Mouse (Mus musculus) right cerebral cortex, postnatal 36 days (tissue): ENCODE data around the gene Sec14l1.
A peak's percentile ranks its signal among the peaks of the same experiment; 100 is the strongest.

Source experiments
- DNase-seq, 2 experiments: peaks; one replicate each; pipeline ENCODE4 v3.0.0; 2022; ENCODE audit warnings: low spot score in 2 of 2, mixed read lengths in 1 of 2

Gene Sec14l1

GRCm38 (mm10) chr11:117127931-117128548 lies 13.1 kb downstream of the Sec14l1 start:
- DNase-seq, result no peak

GRCm38 (mm10) chr11:117129473-117129872 lies 14.5 kb downstream of the Sec14l1 start:
- DNase-seq, result no peak

- DNase-seq, result no peak
These were observed 15.1 kb downstream of the Sec14l1 start for GRCm38 (mm10) chr11:117130068-117130467.

- DNase-seq, result no peak
These were observed 15.9 kb downstream of the Sec14l1 start for GRCm38 (mm10) chr11:117130888-117131287.

- no peak for DNase-seq
These were observed 16.5 kb downstream of the Sec14l1 start for GRCm38 (mm10) chr11:117131450-117131849.

DNA sequence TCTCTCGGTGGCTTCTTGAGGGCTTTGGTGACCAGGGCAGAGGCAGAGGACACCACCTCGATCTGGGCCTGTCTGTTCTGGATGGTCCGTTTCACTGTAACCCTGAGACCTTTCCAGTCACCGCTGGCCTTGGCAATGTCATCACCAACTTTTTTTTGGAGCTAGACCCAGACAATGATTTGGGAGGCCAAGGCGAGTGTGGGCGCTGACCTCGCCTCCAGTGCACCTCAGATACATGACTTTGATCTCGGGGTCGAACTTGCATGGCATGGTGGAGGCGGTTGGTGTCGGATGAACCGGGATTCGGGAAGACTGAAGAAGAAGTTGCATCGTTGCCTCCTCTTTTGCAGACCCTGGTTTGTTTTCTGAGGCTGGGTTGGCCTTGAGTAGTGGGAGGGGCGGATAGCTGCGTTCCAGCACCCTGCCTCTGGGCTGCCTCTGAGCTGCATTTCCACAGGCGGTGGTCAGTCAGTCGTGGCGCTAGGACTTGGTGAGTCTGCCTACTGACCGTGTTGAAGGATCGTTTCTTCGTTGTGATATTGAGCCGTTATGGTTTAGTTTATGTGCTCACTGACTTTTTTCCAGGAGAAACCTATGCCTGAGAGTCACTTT lies 19.9 kb downstream of the Sec14l1 start:
- DNase-seq, result no peak

DNA sequence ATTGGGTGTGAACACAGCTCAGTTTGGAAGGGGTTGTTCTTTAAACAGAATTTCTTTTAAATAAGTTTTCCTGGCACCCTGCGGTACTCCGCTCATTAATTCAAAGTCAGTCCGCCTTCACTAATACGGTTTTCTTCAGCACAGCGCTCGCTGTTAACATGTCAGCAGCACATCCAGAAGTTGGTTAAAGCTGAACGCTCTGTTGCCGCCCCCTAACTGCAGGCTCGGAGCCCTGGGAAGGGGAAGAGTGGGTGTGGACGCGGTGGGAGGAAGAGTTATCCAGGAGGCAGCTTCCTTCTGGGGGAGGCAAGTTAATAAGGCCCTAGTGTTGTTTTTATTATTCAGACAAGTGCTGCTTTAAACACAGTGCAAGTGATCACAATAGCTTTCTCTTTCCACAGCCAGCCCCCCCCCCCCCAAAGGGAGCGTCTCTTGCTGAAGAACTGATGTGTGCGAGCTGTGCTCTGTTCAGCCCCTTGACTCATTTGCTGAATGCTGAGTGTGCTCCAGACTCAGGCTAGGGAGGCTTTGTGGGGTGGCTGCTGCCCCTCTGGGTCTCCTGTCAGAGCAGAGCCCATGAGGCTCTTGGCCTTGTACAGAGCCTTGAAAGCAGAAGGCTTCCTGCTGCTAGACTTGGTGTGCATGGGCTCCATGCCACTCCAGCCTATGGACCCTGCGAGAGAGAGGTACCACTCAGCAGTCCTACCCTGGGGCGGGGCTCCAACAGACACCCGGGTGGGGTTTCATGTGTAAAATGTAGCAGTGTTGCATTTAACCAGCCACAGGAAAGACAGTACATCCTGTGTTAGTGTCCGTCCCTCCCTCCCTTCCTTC lies 20.7 kb downstream of the Sec14l1 start:
- DNase-seq, result peak in 1 of 2 experiments; percentile 67

DNA sequence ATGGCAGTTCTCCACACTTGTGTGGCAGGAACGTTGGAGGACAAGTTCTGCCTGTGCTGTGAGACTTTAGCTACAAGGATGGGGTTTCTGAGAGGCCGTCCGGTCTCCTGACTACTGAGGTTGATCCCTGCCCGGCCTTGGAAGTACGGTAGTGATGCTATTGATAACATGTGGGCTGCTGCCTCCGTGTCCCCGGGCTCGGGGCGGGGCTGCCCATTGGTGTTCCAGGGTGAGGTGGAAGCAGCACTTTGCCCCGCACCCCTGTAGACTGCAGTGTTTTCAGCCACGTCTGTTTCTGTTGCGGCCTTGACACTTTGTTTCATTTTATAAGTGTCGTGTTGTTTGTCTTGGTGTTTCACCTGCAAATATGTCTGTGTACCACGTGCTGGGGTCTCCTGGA lies 21.9 kb downstream of the Sec14l1 start:
- no peak for DNase-seq

GRCm38 (mm10) chr11:117138213-117138761 lies 23.3 kb downstream of the Sec14l1 start:
- no peak for DNase-seq

DNA sequence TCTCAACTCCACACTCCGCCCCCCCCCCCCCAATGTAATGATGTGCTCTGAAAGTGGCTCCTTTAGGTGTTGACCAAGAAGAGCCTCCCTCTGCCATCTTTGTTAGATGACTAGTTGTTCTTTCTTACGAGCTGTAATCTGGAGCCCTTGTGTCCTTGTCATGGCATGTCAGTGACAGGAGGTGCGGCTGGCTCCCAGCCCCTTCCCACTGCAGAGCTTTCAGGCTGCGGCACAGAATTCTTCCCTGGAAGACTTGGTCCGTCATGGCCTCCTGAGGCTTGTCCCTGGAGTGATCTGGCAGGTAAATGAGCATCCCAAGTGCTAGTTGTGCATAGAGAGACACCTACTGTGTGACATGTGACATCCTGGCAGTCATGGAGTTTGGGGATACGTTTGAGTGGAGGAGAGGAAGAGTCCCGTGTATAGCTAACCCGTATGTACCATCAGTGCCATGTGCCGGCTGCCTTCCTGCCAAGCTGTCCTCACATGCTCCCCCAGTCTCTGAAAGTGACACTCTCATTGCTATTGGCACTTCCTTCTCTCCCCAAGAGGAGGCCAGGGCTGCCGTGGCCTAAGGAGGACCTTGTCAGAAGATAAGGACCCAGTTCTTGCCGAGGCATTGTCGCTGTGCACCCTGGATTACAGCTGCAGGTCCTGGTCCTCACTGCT lies 24.0 kb downstream of the Sec14l1 start:
- no peak for DNase-seq

DNA sequence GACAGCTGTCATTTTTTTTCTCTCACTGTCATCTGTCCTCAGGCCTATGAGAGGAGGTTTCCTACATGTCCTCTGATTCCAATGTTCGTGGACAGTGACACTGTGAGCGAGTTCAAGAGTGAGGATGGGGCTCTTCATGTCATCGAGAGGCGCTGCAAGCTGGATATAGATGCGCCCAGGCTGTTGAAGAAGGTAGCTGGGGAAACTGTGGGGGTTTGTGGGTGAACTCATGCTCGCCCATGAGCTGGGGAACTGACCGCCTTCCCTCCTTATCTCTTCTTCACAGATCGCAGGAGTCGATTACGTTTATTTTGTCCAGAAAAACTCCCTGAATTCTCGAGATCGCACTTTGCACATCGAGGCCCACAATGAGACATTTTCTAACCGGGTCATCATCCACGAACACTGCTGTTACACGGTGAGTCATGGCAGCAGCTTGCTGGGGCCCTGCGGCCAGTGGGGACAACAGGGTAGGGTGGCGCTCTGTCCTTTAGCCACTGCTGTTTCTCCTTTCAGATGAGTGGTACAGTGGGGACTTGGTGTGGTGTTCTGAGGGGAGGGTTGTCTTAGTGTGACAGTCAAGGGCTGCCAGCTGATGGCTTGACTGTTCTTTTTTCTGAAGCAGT lies 26.5 kb downstream of the Sec14l1 start:
- DNase-seq, result no peak

GRCm38 (mm10) chr11:117142507-117142906 lies 27.5 kb downstream of the Sec14l1 start:
- no peak for DNase-seq

DNA sequence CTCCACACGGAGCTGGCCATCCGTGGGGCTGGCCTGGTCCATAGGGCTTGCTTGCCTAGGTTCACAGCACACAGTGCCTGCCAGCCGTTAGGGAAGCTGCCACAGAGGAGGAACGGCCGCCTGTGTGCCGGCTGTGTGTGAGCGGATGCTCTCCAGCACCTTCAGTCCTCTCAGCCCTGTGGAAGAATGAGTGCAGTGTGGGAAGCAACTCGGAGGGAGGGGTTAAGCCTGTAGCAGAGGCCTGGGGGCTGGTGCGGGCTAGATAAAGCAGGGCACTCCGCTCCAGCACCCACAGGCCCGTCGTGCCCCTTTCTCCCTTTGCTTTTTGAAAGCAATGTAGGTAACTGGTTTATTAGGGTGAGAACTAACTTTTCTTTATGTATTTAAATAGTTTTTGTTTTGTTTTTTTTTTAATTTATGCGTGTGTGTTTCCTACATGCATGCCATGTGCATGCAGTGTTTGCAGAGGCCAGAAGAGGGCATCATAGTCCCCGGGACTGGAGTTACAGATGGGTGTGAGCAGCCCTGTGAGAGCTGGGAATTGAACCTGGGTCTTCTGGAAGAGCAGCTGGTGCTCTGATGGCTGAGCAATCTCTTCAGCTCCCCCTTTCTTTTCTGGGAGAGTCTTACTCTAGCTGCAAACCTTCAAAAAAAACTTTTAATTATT lies 30.6 kb downstream of the Sec14l1 start:
- no peak for DNase-seq

GRCm38 (mm10) chr11:117146118-117146506 lies 31.1 kb downstream of the Sec14l1 start:
- DNase-seq, result no peak

- no peak for DNase-seq
These were observed 32.0 kb downstream of the Sec14l1 start for GRCm38 (mm10) chr11:117146776-117147536.

DNA sequence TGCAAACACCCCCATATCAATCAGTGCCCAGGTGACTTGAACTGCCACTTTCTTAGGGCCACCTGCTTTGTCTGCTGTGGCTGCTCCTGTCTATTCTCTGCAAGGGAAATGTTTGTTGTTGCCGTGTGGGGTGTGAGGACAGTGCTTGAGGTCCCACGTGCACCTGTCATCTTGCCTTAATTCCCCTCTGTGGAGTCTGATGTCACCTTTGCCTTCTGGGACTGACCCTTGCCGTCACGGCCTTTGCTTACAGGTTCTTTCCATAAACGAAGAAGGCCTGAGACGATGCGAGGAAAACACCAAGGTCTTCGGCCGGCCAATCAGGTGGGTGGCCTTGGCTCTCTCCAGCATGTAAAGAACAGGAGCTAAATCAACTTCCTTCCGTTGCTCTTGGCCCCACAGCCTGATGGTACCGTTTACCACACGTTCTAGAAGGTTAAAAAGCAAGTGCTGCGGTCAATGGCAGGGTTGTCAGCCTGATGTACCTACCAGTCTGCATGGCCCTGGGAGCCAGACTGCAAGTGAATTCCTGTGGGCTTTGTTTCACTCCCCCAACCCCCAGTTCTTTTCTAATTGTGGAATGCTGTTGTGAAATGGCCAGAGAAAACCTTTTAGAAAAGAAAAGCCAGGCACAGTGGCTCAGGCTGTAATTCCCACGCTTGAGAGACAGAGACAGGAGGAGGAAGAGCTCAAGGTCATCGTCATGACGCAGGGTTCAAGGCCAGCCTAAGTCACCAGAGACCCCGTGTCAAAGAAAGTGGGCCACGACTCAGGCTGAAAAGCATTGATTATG lies 34.1 kb downstream of the Sec14l1 start:
- DNase-seq, result no peak

GRCm38 (mm10) chr11:117150467-117150966 lies 35.5 kb downstream of the Sec14l1 start:
- DNase-seq, result no peak

GRCm38 (mm10) chr11:117151461-117151860 lies 36.5 kb downstream of the Sec14l1 start:
- DNase-seq, result no peak

GRCm38 (mm10) chr11:117152541-117152940 lies 37.6 kb downstream of the Sec14l1 start:
- no peak for DNase-seq
